Mouse (Mus musculus): ENCODE results near the gene Arhgap45. TPM values are rescaled to one million over a fixed set of nuclear protein-coding genes. Genes with fewer than 3 reads are reported as not detected.
A peak's percentile ranks its signal among the peaks of the same experiment; 100 is the strongest.

Gene Arhgap45
- polyA plus RNA-seq, 1 experiment: 218 TPM

DNA sequence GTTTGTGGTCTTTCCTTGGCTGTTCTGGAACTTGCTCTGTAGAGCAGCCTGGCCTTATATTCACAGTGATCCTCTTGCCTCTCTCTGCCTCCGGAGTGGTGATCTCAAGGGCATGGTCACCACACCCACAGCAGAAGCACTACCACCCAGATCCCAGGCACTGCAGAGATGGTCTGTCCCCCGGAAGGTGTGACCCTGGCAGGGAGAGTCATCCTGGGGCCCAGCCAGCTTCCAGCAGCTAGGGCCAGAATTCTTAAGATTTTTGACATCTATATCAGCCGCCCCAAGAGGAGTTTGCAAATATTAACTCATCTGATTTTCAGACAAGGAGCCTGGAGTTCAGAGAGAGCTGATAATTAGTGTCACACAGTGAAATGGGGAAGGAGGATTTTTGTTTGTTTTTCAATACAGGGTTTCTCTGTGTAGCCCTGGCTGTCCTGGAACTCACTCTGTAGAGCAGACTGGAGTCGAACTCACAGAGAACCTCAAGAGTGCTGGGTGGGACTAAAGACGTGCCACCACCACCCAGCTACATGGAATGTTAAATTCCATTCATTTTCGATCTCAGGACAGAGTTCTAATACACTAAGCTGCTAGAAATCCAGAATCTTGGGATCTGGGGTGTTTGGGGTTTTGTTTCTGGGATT, 30.1 kb upstream of the Arhgap45 start:
- Histone ChIP-seq H3K4me3 (ENCODE audit: insufficient read depth, low read length) (peak overlapping the region; percentile 51), H3K27ac (ENCODE audit: insufficient read depth, low read depth, low read length) (peak overlapping the region; percentile 86), H3K4me1 (ENCODE audit: control insufficient read depth, insufficient read depth, low read length) (peaks cover 17% of the 10 kb centered on the region)
- TF ChIP-seq CTCF (IDR thresholded peaks at IDR 0.05; ENCODE audit: low read depth, low read length): no peak
- TF ChIP-seq POLR2A (IDR thresholded peaks at IDR 0.05; ENCODE audit: borderline replicate concordance, low read depth, low read length): no peak

DNA sequence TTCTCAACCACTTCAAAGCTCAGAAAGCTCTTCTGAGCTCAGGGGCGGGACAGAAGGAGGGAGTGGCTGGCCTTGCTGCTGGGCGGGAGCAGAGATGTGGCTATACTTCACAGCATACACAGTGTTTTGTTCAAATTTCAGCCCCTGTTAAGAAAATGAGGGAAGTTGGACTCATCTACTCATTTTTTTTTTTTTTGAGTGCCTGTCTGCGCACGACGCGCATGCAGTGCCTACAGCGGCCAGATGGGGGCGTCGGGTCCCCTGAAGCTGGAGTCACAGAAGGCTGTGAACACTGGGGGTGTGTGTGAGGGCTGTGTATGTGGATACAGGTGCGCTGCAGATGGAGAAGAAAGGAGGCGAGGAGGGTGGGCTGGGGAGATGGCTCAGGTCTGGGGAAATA, 29.5 kb upstream of the Arhgap45 start:
- peak overlapping the region; percentile 4; the same call in 1 of the 2 replicates for H3K4me3 ChIP-seq (ENCODE audit: insufficient read depth, low read length)
- peaks cover 17% of the 10 kb centered on the region for H3K4me1 ChIP-seq (ENCODE audit: control insufficient read depth, insufficient read depth, low read length)
- TF ChIP-seq POLR2A (IDR thresholded peaks at IDR 0.05; ENCODE audit: borderline replicate concordance, low read depth, low read length) (no peak), CTCF (IDR thresholded peaks at IDR 0.05; ENCODE audit: low read depth, low read length) (peak; percentile 88)
- peak overlapping the region; percentile 86 for H3K27ac ChIP-seq (ENCODE audit: insufficient read depth, low read depth, low read length)

DNA sequence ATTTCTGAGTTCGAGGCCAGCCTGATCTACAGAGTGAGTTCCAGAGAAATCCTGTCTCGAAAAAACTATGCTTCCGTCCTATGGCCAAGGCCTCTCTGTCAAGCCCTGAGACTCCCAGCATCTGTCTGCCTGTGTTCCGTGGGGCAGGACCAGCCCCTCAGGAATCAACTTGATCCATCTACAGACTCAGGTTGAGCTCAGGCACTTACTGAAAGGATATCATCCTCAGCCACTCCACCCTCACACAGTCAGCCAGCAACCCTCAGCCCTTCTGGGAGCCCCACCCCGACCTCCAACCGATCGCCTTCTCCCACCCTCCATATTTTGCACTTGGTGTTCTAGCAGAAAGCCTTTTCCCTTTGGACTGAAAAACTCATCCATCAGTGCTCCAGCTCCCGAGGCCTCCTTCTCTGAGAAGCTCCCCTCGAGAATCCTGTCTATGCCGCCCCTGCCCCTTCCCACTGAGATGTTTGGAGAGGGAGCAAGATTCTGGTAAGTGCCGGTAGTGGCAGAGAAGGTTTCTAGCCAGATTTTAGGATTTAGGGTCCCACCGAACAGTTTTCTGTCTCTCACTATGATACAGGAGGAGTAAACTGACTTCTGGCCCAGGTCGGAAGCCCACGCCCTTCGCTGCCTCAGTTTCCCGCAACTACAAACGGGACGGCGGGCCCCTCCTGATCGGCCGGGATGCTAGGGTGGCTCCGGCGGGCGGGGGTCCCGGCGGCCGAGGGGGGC, 28.5 kb upstream of the Arhgap45 start:
- H3K4me1 ChIP-seq (ENCODE audit: control insufficient read depth, insufficient read depth, low read length): peaks cover 9% of the 10 kb centered on the region
- TF ChIP-seq POLR2A (IDR thresholded peaks at IDR 0.05; ENCODE audit: borderline replicate concordance, low read depth, low read length): no peak
- no peak for TF ChIP-seq CTCF (IDR thresholded peaks at IDR 0.05; ENCODE audit: low read depth, low read length)

DNA sequence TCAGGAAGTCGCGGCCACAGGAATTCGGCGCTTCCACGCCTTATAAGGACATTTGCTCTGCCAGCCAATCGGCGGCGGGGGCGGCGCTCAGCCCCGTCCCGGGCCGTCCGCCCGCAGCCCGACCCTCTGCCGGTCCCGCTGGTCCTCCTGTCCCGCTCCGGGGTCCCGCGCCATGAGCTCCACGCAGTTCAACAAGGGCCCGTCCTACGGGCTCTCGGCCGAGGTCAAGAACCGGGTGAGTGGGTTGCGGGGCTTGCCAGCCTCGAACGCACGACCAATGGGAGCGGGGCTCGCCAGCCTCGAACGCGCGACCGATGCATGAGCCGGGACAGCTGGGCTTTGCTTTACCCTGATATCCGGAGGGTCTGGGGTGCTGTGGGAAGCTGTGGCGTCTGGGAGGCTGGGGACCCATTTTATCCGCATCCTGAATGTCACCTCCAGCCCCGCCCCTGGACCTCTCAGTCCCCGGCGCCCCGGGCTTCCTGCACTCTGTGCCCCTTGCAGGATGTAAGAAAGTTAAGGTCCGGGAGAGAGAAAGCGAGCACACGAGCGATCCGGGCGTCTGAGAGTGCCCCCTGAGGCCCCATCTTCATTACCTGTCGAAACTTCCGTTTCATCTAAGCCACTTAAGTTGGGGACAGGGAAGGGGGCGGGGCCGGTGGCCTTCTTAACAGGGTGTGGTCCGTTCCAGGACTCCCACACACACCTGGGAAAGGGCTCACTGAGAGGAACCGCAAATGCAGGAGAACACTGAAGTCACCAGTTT, 27.8 kb upstream of the Arhgap45 start, which contains the start of gene Cnn2:
Gene Cnn2, plus strand, starts transcription at position 79 of the 766 bp plus-strand sequence.
- Histone ChIP-seq H3K4me1 (ENCODE audit: control insufficient read depth, insufficient read depth, low read length) (peaks cover 10% of the 10 kb centered on the region), H3K27ac (ENCODE audit: insufficient read depth, low read depth, low read length) (no peak within 1 kb of the TSS), H3K4me3 (ENCODE audit: insufficient read depth, low read length) (peak within 1 kb of the TSS; percentile 38)
- no peak for TF ChIP-seq POLR2A (IDR thresholded peaks at IDR 0.05; ENCODE audit: borderline replicate concordance, low read depth, low read length)

More for the DNA sequence above, 28.5 kb upstream of the Arhgap45 start:
- H3K27ac ChIP-seq (ENCODE audit: insufficient read depth, low read depth, low read length): no peak overlapping the region
- no peak overlapping the region for H3K4me3 ChIP-seq (ENCODE audit: insufficient read depth, low read length)

DNA sequence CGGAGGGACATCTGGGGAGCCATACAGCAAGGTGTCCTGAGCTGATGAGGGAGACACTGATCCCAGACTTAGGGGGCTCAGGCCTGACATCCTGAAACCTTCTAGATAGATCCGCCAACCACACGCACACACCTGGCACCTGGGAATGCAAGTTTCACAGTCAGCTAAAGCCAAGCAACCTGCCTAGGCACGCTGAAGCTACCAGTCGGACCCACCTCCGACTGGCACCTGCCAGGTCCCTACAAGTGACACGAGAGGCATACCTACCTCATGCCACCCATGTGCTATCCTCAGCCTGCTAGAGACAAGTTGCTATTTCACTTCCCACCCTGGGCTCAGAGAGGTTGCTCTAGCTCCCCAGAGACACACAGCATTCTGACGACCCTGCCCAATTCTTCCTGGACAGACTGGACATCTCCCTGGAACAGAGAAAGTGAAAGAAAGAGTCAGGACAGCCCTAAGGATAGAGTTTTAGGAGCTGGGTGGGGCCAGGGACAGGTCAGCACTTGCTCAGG, 27.1 kb upstream of the Arhgap45 start:
- Histone ChIP-seq H3K27ac (ENCODE audit: insufficient read depth, low read depth, low read length) (no peak overlapping the region), H3K4me3 (ENCODE audit: insufficient read depth, low read length) (no peak overlapping the region), H3K4me1 (ENCODE audit: control insufficient read depth, insufficient read depth, low read length) (peaks cover 14% of the 10 kb centered on the region)
- no peak for TF ChIP-seq CTCF (IDR thresholded peaks at IDR 0.05; ENCODE audit: low read depth, low read length)
- TF ChIP-seq POLR2A (IDR thresholded peaks at IDR 0.05; ENCODE audit: borderline replicate concordance, low read depth, low read length): no peak

DNA sequence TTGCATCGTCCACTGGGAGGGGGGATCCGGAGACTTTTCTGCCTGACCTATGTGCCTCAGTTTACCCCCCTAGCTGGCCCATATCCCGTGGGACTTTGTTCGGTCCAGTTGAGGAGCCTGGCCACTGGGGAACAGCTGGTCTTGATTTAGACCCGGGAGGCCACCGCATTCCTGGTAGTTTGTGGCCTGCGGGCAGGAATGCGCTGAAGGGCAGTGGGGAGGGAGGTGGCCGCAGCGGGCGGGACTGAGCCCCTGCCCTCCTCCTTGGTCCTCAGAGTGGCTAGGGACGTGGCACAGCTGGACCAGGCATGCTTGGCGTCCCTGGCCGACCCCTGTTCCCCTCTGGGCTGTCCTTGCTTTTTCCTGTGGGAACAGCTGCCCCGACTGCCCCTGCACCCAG, 26.6 kb upstream of the Arhgap45 start:
- Histone ChIP-seq H3K27ac (ENCODE audit: insufficient read depth, low read depth, low read length) (no peak overlapping the region), H3K4me3 (ENCODE audit: insufficient read depth, low read length) (no peak overlapping the region), H3K4me1 (ENCODE audit: control insufficient read depth, insufficient read depth, low read length) (peaks cover 18% of the 10 kb centered on the region)
- TF ChIP-seq CTCF (IDR thresholded peaks at IDR 0.05; ENCODE audit: low read depth, low read length): no peak
- no peak for TF ChIP-seq POLR2A (IDR thresholded peaks at IDR 0.05; ENCODE audit: borderline replicate concordance, low read depth, low read length)

DNA sequence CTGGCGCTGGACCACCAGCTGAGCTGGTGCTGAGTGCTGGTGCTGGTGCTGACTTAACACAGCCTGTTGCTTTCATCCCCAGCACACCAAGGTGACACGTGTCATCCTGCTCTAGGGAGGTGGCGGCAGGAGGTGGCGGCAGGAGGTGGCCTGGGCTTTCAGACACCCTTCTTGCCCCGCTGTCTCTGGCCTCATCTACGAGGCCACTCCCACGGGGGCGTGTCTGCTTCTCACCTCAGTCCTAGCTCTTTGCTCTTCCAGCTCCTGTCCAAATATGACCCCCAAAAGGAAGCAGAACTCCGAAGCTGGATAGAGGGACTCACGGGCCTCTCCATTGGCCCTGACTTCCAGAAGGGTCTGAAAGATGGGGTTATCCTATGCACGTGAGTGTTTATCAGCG, 25.4 kb upstream of the Arhgap45 start:
- no peak overlapping the region for H3K4me3 ChIP-seq (ENCODE audit: insufficient read depth, low read length)
- H3K27ac ChIP-seq (ENCODE audit: insufficient read depth, low read depth, low read length): no peak overlapping the region
- H3K4me1 ChIP-seq (ENCODE audit: control insufficient read depth, insufficient read depth, low read length): peaks cover 28% of the 10 kb centered on the region
- TF ChIP-seq CTCF (IDR thresholded peaks at IDR 0.05; ENCODE audit: low read depth, low read length): no peak
- TF ChIP-seq POLR2A (IDR thresholded peaks at IDR 0.05; ENCODE audit: borderline replicate concordance, low read depth, low read length): no peak

DNA sequence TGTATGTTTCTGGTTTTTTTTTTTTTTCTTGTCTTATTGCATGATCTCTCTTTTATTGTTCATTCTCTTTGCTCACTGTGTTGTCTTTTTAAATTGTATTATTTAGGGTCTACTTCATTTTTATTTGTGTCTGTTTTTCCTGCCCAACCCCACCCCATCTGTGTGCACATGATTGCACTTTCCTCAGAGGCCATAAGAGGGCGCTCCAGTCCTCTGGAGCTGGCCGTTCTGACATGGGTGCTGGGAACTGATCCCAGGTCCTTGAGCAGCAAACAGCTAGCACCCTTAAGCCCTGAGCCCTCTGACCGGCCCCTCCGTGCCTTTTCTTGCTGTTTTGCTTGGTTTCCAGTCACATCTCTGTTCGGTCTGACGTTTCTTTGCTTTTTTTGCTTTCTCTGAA, 24.9 kb upstream of the Arhgap45 start:
- peaks cover 24% of the 10 kb centered on the region for H3K4me1 ChIP-seq (ENCODE audit: control insufficient read depth, insufficient read depth, low read length)

DNA sequence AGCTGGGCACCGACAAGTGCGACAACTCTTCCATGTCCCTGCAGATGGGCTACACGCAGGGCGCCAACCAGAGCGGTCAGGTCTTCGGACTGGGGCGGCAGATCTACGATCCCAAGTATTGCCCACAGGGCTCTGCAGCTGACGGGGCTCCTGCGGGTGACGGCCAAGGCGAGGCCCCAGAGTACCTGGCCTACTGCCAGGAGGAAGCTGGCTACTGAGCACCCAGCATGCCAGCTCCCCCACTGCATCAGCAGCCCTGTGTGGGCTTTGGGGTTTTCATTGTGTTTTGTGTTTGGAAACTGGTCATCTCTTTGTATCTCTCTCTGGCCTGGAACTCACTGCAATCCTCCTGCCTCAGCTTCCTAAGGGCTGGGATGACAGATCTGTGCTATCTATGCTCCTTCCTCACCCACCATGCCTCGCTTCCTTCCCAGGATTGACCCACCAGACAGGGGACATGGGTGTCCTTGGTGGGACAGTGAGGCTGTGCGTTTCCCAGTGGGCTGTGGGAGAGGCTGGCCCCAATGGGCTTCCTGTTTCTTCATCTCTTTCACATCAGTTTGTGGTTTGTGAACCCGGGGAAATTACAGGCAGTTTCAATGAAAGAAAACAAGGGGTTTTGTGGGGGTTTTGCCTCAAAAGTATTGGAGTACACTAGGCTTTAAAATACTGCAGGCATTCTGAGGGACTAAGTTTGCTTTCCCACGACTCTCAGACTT, 21.9 kb upstream of the Arhgap45 start:
- 0 out of 2 replicates have a peak overlapping the region, but pooled peaks have one; percentile 4 for H3K4me3 ChIP-seq (ENCODE audit: insufficient read depth, low read length)
- TF ChIP-seq CTCF (IDR thresholded peaks at IDR 0.05; ENCODE audit: low read depth, low read length): no peak
- TF ChIP-seq POLR2A (IDR thresholded peaks at IDR 0.05; ENCODE audit: borderline replicate concordance, low read depth, low read length): 0 out of 2 replicates have a peak, but pooled peaks have one; percentile 36
- H3K27ac ChIP-seq (ENCODE audit: insufficient read depth, low read depth, low read length): peak overlapping the region; percentile 90
- H3K4me1 ChIP-seq (ENCODE audit: control insufficient read depth, insufficient read depth, low read length): peaks cover 22% of the 10 kb centered on the region

More for the DNA sequence above, 24.9 kb upstream of the Arhgap45 start:
- no peak overlapping the region for H3K27ac ChIP-seq (ENCODE audit: insufficient read depth, low read depth, low read length)
- H3K4me3 ChIP-seq (ENCODE audit: insufficient read depth, low read length): no peak overlapping the region
- TF ChIP-seq CTCF (IDR thresholded peaks at IDR 0.05; ENCODE audit: low read depth, low read length) (peak; percentile 36; the same call in 1 of the 2 replicates), POLR2A (IDR thresholded peaks at IDR 0.05; ENCODE audit: borderline replicate concordance, low read depth, low read length) (no peak)

All from bone marrow macrophage, adult 2 months (primary cell).